Mouse (Mus musculus): Measurements from ENCODE around the gene Gm17581. TPM values are rescaled to one million over a fixed set of nuclear protein-coding genes. Genes with fewer than 3 reads are reported as not detected.

The Gm17581 gene
- total RNA-seq, 1 experiment from 2014 or later: not detected

- ATAC-seq (replicated peaks; ENCODE audit: insufficient number of reproducible peaks, low FRiP score, low TSS enrichment, poor library complexity, severe bottlenecking): peak; percentile 62; the same call in 1 of the 2 replicates
Observed at GRCm38 (mm10) chr2:155696091-155696558, 39.5 kb downstream of the Gm17581 start.

- ATAC-seq (replicated peaks; ENCODE audit: insufficient number of reproducible peaks, low FRiP score, low TSS enrichment, poor library complexity, severe bottlenecking): no peak
Observed at GRCm38 (mm10) chr2:155695316-155695715, 40.4 kb downstream of the Gm17581 start.

- no peak for ATAC-seq (replicated peaks; ENCODE audit: insufficient number of reproducible peaks, low FRiP score, low TSS enrichment, poor library complexity, severe bottlenecking)
Observed at GRCm38 (mm10) chr2:155694564-155694963, 41.1 kb downstream of the Gm17581 start.

- no peak for ATAC-seq (replicated peaks; ENCODE audit: insufficient number of reproducible peaks, low FRiP score, low TSS enrichment, poor library complexity, severe bottlenecking)
Observed at GRCm38 (mm10) chr2:155693136-155693535, 42.5 kb downstream of the Gm17581 start.

GRCm38 (mm10) chr2:155691723-155692493, 43.8 kb downstream of the Gm17581 start, which contains the start of gene Trpc4ap:
Trpc4ap (minus strand) TSS chr2:155692384.
- peak; percentile 99 for ATAC-seq (replicated peaks; ENCODE audit: insufficient number of reproducible peaks, low FRiP score, low TSS enrichment, poor library complexity, severe bottlenecking)

GRCm38 (mm10) chr2:155691336-155691722, 44.3 kb downstream of the Gm17581 start:
- ATAC-seq (replicated peaks; ENCODE audit: insufficient number of reproducible peaks, low FRiP score, low TSS enrichment, poor library complexity, severe bottlenecking): no peak

GRCm38 (mm10) chr2:155689211-155689610, 46.5 kb downstream of the Gm17581 start:
- no peak for ATAC-seq (replicated peaks; ENCODE audit: insufficient number of reproducible peaks, low FRiP score, low TSS enrichment, poor library complexity, severe bottlenecking)

GRCm38 (mm10) chr2:155687746-155688145, 47.9 kb downstream of the Gm17581 start:
- ATAC-seq (replicated peaks; ENCODE audit: insufficient number of reproducible peaks, low FRiP score, low TSS enrichment, poor library complexity, severe bottlenecking): no peak

GRCm38 (mm10) chr2:155686572-155686971, 49.1 kb downstream of the Gm17581 start:
- ATAC-seq (replicated peaks; ENCODE audit: insufficient number of reproducible peaks, low FRiP score, low TSS enrichment, poor library complexity, severe bottlenecking): no peak

Other genes starting within 250 kb of the Gm17581 start
- 29.5 to 53.8 TPM (median 36.7 TPM) in 3 replicates for gene Acss2, start 217.9 kb downstream of the Gm17581 start, total RNA-seq (2017)
- gene Ggt7, start 217.6 kb downstream of the Gm17581 start, total RNA-seq (2017): 0.64 to 1.5 TPM (median 1.1 TPM) in 3 replicates
- gene Gss, start 143.1 kb downstream of the Gm17581 start, total RNA-seq (2017): 30.1 to 47.6 TPM (median 35.5 TPM) in 3 replicates
- gene Myh7b, start 124.7 kb downstream of the Gm17581 start, total RNA-seq (2017): not detected in 3 replicates
- 98.1 to 149 TPM (median 116 TPM) in 3 replicates for gene Trpc4ap, start 43.5 kb downstream of the Gm17581 start, total RNA-seq (2017)
- 28.7 to 43.2 TPM (median 37.4 TPM) in 3 replicates for gene Edem2, start 6.4 kb downstream of the Gm17581 start, total RNA-seq (2017)
- not detected in 3 replicates for gene Procr, start 15.3 kb upstream of the Gm17581 start, total RNA-seq (2017)
- gene Mmp24, start 39.5 kb upstream of the Gm17581 start, total RNA-seq (2017): 0.10 TPM in 1 of 3 replicates, not detected in the others
- 8.5 to 10.6 TPM (median 9.7 TPM) in 3 replicates for gene BC029722, start 83.6 kb upstream of the Gm17581 start, total RNA-seq (2017)
- 38.9 to 84.9 TPM (median 83.4 TPM) in 3 replicates for gene Eif6, start 91.1 kb upstream of the Gm17581 start, total RNA-seq (2017)
- not detected in 3 replicates for gene Fam83c, start 99.0 kb upstream of the Gm17581 start, total RNA-seq (2017)
- 33.3 to 43.3 TPM (median 37.7 TPM) in 3 replicates for gene Uqcc1, start 194.4 kb upstream of the Gm17581 start, total RNA-seq (2017)
- gene Gm15557, start 204.9 kb upstream of the Gm17581 start, total RNA-seq (2017): not detected in 3 replicates
- gene Gdf5, start 209.5 kb upstream of the Gm17581 start, total RNA-seq (2017): not detected in 3 replicates
- 67.3 to 170 TPM (median 77.6 TPM) in 3 replicates for gene Cep250, start 220.6 kb upstream of the Gm17581 start, total RNA-seq (2017)